Mouse (Mus musculus): Measurements from ENCODE around the gene Hk1.

Gene Hk1

DNA sequence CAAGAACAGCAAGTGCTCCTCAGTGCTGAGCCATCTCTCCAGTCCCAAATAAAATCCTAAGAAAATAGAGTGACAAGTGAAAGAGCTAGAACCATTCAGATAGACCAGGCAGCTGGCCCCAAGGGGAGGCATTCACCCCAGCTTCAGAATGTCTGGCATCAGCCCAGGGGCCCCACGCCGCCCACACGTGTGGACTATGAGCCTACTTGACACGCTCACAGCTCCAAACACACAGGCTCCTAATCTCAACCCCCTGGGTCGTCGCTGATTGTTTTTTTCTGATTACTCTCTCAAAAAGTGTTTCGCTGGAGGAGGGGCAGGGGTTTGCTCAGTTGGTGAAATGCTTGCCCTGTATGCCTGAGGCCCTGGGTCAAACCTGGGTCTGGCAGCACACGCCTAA, 63.2 kb downstream of the Hk1 start:
- DNase-seq: no peak

DNA sequence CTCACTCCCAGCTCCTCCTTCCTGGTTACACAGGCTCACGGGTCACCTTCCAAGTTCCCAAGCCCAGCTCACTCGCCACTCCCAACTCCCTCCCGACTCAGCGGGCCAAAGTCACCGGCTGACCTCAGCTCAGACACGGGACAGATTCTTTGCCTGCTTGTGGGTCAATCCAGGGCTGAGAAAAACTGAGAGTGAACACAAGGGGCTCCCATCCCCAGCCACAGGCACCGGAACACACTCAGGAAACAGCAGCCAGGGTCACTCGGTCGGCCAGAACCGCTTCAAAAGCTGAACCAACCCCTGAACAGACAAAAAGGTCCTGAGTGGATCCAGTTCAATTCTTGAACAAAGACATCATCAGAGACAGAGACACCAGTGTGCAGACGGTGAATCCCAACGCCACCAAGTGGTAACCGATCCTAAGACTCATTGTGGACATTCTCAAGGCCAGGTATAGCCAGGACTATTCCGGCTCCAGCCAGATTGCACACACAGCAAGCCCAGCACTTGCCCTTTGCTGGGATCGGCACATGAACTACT, 65.8 kb downstream of the Hk1 start:
- DNase-seq: peak; percentile 82

DNA sequence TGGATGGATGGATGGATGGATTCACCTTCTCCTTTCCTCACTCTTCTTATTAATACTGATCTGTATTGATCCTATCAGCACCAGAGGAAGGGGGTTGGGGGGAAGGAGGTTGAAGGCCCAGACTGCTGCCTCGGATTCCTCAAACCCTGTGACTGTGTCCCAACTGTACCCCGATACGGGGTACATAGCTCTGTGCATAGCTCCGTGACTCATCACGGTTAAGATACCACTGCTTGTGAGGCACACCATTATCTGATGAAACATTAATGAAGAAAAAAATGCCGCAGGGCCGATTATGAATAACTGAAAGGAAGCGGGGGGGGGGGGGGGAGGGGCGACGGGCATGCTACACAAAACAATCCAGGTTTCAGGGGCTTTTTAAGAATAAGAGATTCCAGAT, 66.6 kb downstream of the Hk1 start:
- no peak for DNase-seq

DNA sequence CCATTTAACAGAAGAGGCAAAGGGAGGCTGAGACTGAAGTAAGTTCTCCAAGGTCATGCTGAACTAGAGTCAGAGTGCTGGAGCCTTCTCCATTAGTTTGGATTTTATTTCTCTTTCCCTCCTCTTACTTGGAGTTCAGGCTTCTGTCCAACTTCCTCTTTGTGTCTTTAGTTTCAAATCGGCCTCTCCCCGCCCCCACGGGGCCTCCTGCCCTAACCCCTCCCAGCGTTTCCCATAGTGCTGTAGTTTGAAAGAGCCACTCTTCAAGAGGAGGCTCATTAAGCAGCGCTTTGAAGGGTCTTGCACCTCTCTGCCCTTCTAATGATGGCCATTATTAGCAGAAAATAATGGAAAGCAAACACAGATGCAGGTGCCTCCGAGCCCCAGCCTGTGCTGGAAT, 68.2 kb downstream of the Hk1 start:
- DNase-seq: peak; percentile 69

DNA sequence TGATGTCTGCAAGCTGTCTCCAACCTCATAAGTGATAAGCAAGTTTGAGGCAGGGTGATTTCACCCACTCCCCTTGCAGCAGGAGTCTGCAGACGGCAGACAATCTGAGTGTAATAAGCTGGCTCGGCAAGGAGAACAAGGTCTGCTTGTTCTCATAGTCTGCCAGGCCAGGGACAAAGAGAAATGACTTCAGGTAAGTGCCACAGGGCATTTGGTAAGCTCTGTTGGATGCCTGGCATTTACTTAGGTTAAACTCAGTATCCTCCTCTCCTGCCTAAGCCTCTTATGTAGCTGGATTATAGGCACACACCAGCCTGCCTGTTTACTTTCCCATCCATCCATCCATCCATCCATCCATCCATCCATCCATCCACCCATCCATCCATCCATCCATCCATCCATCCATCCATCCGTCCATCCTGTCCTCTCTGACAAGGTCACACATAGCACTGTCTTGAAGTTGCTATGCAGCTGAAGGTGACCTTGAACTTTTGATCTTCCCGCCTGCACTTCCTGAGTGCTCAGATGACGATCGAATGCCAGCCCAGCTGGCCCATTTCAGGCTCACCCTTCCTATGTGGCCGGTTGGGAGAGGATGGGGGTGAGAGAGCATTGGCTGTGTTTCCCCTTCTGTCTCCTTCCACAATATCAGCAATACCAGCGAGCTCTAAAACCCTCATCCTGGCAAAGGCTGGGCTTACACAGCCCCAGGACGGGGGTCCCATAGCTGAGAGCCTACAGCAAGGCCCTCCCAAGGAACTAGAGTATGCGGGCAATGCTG, 69.3 kb downstream of the Hk1 start:
- no peak for DNase-seq

DNA sequence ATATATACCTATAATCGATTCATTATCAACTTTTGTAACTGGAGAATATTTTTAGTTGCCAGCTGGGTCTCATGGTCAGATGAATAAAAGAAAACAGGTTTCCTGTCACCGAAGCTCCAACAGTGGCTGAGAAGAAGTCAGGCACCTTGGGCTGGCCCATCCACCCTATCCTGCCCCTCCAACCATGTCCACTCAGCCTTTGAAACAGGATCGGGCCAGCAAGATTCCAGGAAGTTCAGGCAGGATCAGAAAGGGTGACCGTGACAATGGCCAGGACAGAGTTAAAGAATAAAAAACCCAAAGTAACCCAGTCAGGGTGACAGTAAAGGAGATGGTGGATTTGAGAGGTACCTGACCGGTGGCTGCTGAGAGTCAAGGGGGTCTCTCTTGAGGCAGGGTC, 70.1 kb downstream of the Hk1 start:
- DNase-seq: peak; percentile 48

DNA sequence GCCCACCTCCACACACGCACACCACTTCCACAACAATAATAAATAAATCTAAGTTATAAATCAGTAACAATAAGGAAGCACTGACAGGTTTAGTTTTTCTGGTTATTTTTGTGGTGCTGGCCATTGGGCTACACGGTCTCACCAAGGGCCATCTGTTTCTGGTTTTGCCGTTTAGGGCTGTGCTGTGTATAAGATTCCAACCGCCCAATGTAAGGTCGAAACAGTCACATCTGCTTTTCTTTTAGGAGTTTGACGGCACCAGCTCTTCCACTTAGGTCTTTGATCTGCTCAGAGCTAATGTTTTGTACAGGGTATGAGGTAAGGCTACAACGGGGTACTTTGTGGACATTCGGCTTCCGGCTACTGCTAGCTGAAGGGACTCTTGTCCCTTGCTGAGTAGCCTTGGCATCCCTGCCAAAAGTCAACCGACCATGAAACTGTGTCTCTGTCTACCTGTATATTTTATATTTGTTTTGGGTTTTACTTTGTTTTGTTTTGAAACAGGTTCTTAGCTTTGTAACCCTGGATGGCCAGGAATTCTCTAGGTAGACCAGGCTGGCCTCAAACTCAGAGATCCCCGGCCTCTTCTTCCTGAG, 70.7 kb downstream of the Hk1 start:
- peak; percentile 64 for DNase-seq

DNA sequence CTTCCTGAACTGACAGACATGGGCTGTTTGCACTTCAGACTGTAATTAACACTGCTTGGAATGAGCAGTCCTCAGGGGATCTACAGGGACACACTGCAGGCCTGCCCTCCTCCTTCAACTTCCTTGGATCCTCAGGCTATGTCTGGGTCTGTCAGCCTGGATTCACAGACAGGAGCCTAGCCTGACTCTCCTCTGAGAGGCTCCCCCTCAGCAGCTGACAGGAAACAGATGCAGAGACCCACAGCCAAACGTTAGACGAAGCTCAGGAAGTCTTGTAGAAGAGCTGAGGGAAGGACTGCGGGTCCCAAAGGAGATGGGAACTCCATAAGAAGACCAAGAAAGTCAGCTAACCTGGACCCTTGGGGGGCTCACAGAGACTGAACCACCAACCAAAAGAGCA, 73.2 kb downstream of the Hk1 start:
- DNase-seq: no peak

DNA sequence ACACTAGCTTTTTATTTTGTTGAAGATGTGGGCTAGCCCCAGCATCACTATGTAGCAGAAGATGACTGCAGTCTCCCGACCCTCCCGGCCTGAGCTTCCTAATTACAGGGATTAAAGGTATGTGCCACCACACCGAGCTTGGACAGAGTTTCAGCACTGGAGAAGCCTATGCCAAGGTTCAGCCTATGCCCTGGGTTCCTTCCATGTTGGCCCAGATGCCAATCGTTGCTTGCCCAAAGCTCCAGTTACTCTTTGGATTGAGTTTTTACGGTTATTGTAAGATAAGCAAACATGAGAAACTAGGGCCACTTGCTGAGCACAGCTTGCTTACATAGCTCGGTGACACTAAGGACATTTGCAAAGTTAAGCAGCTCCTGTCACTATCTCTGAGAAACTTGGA, 74.6 kb downstream of the Hk1 start:
- DNase-seq: no peak

DNA sequence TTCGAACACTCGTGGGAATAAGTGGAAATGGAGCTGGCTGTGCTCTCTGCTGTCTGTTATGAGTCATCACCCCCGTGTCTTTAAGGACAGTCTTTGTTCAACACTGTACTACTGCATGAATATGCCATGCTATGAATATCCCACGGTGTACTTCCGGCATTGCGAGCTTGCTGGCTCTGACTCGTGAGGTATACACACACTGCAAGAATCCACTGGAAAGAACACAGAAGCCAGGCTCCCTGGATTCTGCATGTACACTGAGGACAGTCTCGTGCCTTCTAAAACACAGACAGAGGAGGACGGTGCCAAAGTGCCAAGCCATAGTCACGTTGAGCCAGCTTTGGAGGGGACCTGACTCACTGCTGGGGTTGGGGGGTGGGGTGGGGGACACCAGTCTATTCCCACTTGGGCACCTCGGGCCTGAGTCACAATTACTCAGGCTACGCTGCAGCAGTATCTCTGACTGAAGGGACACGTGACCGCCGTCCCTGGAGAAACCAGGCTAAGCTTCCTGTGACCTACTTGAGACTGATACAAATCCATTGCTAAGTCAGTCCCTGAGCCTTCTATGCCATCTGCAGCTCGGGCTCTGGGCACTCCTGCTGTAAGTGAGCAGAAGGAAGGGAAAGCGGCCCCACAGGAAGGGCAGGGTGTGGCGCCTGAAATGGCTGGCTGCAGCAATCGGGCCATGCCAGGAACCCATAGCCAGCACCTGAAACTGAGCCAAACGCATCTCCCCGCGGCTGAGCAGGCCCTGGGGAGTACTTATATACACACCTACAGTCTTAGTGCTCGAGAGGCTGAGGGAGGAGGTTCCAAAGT, 79.5 kb downstream of the Hk1 start:
- no peak for DNase-seq

DNA sequence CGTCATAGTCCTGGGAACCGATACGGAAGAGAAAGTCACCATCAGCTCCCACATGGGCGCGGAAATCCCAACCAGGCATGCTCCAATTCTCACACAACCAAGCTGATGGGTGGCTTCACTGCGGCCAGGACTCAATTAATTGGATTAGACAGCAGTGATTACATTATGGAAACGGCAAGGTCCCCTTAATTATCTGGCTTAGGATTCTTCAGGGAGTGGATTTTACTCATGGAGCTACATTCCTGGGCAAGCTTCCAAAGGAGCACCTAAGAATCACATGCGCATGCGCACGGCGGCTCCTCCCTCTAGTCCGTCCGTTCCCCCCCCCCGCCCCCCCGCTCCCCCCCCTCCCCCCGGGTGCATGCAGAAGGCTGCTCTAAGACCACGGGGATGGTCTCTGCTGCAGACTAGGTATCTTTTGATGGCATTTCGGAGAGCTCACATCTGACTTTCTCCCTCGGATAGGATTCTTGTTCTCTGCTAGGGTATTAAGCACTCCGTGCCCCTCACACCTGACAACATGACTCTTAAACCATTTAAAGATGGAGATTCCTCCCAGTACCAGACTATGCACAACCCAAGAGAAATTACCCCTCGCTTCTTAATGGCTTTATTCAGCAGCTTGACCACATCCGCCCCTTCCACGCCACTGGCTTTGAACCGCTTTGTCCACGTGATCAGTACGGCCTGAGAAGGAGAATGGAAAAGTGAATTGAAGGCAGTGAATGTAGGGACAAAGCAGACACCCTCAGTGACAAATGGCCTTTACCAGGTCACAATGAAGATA, 83.4 kb downstream of the Hk1 start:
- DNase-seq: no peak

DNA sequence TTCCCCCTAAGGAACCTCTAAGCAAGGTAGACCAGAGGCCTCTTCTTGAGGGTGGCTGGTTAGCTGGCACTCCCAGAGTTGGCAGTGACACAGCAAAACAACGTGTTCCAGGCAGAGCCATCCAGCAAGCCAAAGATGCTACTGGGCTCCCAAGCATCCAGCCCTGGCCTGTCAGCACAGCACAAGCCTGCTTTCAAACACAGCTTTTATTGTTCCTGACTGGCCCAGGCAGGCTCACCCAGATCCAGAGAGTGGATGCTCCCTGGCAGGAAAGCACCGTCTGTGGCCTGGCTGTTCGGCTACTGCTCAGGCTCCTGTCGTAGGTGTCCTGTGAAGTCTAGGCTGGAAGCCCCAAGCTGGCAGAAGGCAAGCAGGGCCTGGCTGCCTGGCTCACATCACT, 85.6 kb downstream of the Hk1 start:
- no peak for DNase-seq

DNA sequence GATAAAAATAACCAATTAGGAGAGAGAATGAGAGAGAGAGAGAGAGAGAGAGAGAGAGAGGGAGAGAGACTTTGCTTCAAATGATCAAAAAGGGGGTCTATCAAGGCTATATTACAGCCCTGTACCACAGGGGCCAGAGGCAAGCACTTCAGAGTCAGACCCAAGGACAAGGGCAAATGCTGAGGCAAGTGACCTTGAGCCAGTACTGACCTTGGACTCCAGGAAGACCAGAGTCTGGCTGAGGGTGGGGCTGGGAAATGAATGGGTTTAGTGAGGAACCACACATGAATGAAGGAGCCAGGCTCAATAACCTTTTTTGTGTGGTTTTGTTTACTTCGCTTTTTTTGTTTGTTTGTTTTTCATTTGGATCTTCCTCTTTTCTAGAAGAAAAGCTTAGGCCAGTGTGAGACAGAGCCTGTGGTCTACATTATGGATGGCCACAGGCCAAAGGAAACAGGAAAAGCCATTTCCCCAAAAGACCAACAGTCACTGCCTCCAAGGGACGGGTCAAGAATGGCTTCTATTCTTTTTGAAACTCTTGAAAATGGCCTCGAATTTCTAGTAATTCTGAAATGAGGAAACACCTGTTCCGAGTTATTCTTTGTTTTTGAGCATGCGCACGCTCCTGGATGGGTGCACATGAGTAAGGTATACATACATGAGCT, 92.1 kb downstream of the Hk1 start:
- DNase-seq: peak; percentile 37

DNA sequence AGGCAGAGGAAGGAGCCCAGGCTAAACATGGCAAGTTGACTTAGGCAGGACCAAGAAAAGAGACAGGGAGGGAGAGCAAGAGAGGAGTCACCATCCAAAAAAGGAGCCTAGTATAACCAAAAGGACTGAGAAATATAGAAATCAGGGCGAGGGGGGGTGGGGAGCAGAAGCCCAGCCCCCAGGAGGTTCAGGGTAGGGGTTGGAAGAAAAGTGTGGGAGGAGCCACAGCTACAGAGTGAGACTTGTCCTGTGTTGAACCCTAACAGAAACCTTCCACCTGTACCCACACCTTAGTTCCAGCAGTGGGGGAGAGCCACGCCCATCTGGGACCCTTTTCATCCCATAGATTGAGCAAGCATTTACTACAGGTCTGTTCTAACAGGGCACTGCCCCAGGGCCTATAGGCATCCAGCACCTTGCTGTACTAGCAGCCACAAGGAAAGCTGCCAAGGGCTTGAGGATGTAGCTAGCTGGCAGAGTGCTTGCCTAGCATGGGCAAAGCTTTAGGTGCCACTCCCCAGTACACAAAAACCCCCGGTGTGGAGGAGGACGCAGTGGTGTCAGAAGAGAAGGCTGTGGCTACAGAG, 96.4 kb downstream of the Hk1 start:
- DNase-seq: no peak

DNA sequence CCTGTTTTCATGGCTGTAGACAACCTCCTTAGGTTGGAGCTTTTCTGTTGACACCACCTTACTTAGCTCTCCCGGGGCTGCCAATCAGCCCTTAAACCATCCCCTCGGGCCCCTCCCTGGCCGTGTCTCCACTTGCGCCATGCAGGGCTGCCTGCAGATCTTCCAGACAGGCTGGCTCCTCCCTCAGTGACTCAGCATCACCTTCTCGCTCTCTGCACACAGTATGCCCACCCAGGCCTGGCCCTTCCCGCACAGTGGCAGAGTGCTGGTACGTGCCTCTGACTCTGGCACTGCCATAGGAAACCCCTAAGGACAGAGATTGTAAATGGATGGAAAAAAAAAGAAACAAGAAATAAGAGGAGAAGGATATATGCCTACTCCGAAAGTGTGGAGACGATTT, 96.9 kb downstream of the Hk1 start:
- DNase-seq: no peak

DNA sequence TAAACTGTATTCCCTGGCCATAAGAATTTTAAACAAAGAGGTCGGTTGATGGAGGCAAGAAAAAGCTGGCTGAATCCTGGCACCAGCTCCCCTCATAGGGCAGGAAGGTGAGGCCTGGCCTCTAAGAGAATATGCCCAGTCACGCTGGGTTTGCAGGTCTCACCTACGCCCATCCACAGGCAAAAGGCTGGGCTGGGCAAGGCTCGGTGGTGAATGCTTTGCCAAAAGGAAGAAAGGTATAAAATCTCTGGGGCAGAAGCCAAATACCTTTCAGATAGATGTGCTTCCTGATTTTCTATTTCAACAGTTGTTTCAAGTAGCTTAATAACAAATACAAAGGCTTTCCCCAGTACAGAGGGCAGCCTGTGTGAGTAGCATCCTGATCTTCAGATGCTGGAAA, 100.0 kb downstream of the Hk1 start:
- DNase-seq: no peak

DNA sequence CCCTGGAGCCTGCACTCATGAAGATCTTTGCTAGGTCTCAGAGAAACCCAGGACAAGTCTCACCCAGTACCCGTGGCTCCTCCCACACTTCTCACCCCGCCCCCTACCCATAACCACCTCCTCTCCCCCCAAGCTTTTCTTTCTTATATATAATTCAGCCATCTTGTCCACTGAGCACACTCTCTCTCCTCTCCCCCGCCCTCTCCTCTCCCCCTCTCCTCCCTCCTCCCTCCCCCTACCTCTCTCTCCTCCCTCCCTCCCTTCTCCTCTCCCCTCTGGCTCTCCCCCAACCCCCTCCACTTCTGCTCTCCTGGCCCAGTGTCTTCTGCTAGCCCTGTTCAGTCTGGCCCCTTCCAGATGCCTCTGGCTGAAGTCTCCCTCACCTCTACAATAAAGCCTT, 100.6 kb downstream of the Hk1 start:
- DNase-seq: peak; percentile 22

DNA sequence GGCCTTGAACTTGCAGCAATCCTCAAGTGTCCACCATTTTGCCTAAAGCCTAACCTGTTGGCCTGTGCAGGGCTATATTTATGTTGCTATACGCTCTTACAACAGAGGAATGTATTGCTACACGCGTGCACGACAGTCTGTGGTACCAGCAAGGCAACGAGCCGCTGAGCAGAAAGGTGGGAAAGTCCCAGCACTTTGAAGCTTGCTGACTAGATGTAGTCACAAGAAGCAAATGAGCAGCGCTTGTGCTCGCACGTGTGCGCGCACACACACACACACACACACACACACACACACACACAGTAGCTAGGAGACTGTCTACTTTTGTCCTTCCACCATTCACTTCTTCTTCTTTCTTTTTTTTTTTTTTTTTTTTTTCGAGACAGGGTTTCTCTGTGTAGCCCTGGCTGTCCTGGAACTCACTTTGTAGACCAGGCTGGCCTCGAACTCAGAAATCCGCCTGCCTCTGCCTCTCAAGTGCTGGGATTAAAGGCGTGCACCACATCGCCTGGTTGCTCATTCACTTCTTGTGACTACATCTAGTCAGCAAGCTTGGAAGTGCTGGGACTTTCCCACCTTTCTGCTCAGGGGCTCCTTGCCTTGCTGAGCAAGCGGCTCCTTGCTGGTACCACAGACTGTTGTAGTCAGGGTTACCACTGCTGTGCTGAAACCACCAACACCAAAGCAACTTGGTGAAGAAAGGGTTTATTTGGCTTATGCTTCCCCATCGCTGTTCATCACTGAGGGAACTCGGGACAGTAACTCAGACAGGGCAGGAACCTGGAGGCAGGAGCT, 102.0 kb downstream of the Hk1 start:
- DNase-seq: no peak

DNA sequence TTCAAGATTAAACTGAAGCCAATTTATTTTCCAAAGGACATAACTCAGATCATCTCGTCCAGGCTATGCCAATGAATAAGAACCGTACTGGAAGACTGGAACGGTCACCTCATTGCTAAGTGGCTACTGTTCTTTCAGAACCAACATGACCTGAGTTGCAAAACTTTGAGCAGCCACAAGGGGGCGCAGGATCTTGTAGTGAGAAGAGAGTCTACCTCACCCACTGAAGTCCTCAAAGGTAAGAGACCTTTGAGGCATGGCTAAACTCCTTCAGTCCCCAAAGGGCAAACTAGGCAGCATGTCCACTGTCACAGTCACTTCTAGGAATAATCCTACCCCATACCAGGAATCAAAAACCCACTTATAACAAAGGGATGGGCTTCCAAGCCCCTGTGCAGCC, 104.5 kb downstream of the Hk1 start:
- peak; percentile 74 for DNase-seq

DNA sequence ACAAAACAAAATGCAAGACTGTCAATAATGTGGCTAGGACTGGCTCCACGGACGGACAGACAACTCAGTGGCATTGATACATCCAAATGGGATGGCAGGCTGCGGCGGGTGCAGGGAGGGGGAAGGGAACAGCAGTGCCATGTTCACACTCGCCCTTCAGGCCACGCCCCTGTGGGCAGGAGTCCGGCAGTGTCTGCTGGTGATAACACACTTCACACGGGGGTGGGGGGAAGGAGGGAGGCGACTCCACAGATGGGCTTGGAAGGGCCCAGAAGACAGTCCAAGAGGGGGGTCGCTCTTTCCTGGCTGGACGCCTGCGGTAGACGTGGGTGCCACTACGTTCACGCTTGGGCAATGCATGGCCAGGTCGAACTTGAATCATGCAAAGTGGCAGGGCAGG, 110.4 kb downstream of the Hk1 start:
- DNase-seq: no peak

DNA sequence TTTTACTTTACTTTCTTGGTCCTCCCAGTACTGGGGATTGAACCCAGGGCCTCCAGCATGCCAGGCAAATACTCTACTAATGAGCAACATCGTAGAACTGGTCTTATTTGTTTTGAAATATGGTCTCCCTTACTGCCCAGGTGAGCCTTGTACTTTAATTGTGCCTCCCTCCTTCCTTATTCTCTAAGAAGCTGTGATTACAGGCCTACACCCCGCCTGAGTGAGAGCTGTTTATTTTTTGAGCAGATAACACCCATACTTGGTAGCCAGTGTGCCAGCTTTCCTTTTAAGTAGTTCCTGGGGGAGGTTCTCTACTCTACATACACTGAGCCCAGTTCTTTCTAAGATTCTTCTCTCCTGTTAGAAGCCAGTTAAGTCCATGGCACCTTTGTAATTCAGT, 115.4 kb downstream of the Hk1 start:
- no peak for DNase-seq

Measured in kidney, adult 11 months (tissue).